Mouse (Mus musculus): ENCODE data around the gene Fam71f2.

GRCm38 (mm10) chr6:29233710-29234109, 45.7 kb upstream of the Fam71f2 start:
- TF ChIP-seq GATA1 (IDR thresholded peaks at IDR 0.05; ENCODE audit: borderline replicate concordance, low read length) = no peak
- TF ChIP-seq FLI1 (IDR thresholded peaks at IDR 0.05; ENCODE audit: low read length) = no peak
